Mouse (Mus musculus) inflammation-experienced regulatory T-cells, adult 6 months (primary cell): ENCODE results near the gene Olfr1185-ps1. TPM values are rescaled to one million over a fixed set of nuclear protein-coding genes. Genes with fewer than 3 reads are reported as not detected.
"Not testable (repeated sequence)": the region's sequence is repeated elsewhere in the genome, so short reads cannot be mapped to it uniquely, and the experiment has no call there.

ENCODE experiments used
- ATAC-seq: one replicate; pipeline ENCODE4 v1.8.0; 2017
- polyA plus RNA-seq, 3 experiments: library from polyadenylated mRNA; unstranded; fragments of 100-300 nt; shearing (Covaris generic); gene quantifications; one replicate each; pipeline ENCODE4 v1.2.1; 2017

Olfr1185-ps1 gene
- polyA plus RNA-seq: not detected

DNA sequence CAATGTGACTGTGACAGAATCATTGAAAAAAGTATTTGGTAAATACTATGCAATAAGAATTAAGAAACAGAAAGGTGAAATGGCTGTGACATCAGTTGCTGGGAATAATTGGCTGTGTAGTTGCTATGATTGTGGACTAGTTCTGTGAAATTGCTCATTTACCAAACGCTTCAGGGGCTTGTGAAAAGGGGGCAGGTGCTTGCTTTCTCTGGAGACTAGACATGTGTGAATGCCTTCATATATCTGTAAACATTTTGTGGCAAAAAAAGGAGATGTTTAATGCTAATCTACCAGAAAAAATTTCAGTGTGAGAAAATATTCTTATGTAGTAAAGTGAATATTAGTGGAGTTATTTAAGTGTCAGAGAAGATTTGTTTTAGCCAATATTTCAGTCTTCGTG, at the start of gene Olfr1185-ps1:
Olfr1185-ps1 (plus strand) TSS at position 301 of the 400 bp plus-strand sequence.
- ATAC-seq: no peak

DNA sequence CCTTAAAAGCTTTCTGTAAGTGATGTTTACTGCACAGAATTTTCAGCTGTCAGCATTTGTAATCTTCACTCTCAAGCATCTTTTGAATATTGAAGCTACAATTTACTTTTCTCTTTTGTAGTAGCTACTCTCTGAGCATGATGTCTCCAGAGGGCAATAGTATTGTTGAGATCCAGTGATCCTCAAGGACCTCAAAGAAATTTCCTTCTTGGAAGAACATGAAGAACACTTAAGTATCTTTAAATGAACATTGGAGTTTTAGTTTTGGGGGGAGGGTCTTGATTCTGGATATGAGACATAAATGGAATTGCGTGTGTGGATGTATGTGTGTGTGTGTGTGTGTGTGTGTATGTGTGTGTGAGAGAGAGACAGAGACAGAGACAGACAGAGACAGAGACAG, 44.1 kb upstream of the Olfr1185-ps1 start, which contains the start of gene Gm13757:
Gm13757 (minus strand) TSS at position 101 of the 400 bp plus-strand sequence.
- ATAC-seq: no peak

DNA sequence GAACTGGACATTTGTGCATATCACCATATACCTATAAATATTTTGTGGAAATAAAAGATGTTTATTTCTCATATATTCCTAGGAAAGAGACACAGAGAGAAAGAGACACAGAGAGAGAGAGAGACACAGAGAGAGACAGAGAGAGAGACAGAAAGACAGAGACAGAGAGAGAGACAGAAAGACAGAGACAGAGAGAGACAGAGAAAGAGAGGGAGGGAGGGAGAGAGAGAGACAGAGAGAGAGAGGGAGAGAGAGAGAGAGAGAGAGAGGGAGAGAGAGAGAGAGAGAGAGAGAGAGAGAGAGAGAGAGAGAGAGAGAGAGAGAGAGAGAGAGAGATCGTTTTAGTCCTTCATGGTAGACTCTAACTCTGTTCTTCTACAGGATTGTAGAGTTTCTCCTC, 38.6 kb upstream of the Olfr1185-ps1 start, which contains the start of gene Olfr1183:
Olfr1183 (plus strand) TSS at position 301 of the 400 bp plus-strand sequence.
- ATAC-seq: not testable (repeated sequence)

DNA sequence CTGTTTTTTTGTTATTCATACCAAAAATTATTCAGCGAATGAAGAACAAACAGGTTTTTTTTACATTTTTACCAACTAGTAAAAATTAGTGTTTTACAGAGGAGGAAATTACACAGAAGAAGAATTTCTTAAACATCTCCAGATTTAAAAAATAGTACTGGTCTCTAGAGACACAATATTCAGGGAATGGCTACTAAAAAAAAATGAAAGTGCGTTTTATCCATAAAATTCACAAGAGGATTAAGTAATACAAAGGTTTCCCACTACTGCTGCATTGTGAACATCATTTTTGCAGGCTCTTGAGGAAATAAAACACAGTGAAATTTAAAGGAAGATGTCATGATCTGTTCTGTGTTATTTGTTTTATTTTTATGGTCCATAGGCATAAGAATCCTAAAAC, 9.8 kb upstream of the Olfr1185-ps1 start, which contains the start of gene Olfr1184:
Olfr1184 (plus strand) TSS at position 301 of the 400 bp plus-strand sequence.
- no peak for ATAC-seq

- no peak for ATAC-seq
These were observed 25.1 kb downstream of the Olfr1185-ps1 start, which contains the start of gene Olfr1186 for GRCm38 (mm10) chr2:88518251-88518650. Gene Olfr1186 (plus strand): TSS chr2:88518551.

GRCm38 (mm10) chr2:88525720-88526119, 32.6 kb downstream of the Olfr1185-ps1 start:
- no peak for ATAC-seq

Other genes with a start within 250 kb of the Olfr1185-ps1 start
- under 1 TPM in 1 of 3 experiments, not detected in 2; 0.16 TPM for gene Olfr1173, start 213.4 kb upstream of the Olfr1185-ps1 start, polyA plus RNA-seq
- not detected for gene Olfr1174-ps, start 178.2 kb upstream of the Olfr1185-ps1 start, polyA plus RNA-seq
- under 1 TPM; 0.09 to 0.10 (median 0.09) TPM for gene Olfr1175-ps, start 166.1 kb upstream of the Olfr1185-ps1 start, polyA plus RNA-seq
- not detected for gene Olfr1176, start 156.6 kb upstream of the Olfr1185-ps1 start, polyA plus RNA-seq
- not detected for gene Olfr1177-ps, start 146.8 kb upstream of the Olfr1185-ps1 start, polyA plus RNA-seq
- under 1 TPM in 1 of 3 experiments, not detected in 2; 0.05 TPM for gene Olfr1178, start 106.3 kb upstream of the Olfr1185-ps1 start, polyA plus RNA-seq
- gene Olfr1179, start 86.9 kb upstream of the Olfr1185-ps1 start, polyA plus RNA-seq: not detected
- not detected for gene Olfr1180, start 74.2 kb upstream of the Olfr1185-ps1 start, polyA plus RNA-seq
- gene Olfr1181, start 67.1 kb upstream of the Olfr1185-ps1 start, polyA plus RNA-seq: not detected
- not detected for gene Gm13757, start 44.2 kb upstream of the Olfr1185-ps1 start, polyA plus RNA-seq
- gene Olfr1183, start 38.5 kb upstream of the Olfr1185-ps1 start, polyA plus RNA-seq: under 1 TPM in 1 of 3 experiments, not detected in 2; 0.13 TPM
- gene Olfr1184, start 9.7 kb upstream of the Olfr1185-ps1 start, polyA plus RNA-seq: not detected
- not detected for gene Olfr1186, start 25.2 kb downstream of the Olfr1185-ps1 start, polyA plus RNA-seq
- not detected for gene Olfr1188, start 63.6 kb downstream of the Olfr1185-ps1 start, polyA plus RNA-seq
- gene Olfr1189, start 93.1 kb downstream of the Olfr1185-ps1 start, polyA plus RNA-seq: not detected
- gene Olfr1191-ps1, start 147.2 kb downstream of the Olfr1185-ps1 start, polyA plus RNA-seq: not detected
- gene Olfr1192-ps1, start 155.2 kb downstream of the Olfr1185-ps1 start, polyA plus RNA-seq: under 1 TPM in 1 of 3 experiments, not detected in 2; 0.08 TPM
- not detected for gene Olfr1193, start 182.3 kb downstream of the Olfr1185-ps1 start, polyA plus RNA-seq
- under 1 TPM in 1 of 3 experiments, not detected in 2; 0.14 TPM for gene Olfr1195, start 195.9 kb downstream of the Olfr1185-ps1 start, polyA plus RNA-seq
- not detected for gene Olfr1196, start 211.3 kb downstream of the Olfr1185-ps1 start, polyA plus RNA-seq
- not detected for gene Olfr1197, start 239.0 kb downstream of the Olfr1185-ps1 start, polyA plus RNA-seq